Mouse (Mus musculus): ENCODE results near the gene Cd302. TPM values are rescaled to one million over a fixed set of nuclear protein-coding genes. Genes with fewer than 3 reads are reported as not detected.

Cd302 gene
- total RNA-seq, 2 experiments from 2014 or later: 9.7 to 14.7 TPM

Other genes with a start within 250 kb of the Cd302 start
- gene Baz2b, start 74.6 kb downstream of the Cd302 start, total RNA-seq (2021): 10 to 100 TPM; 23.4 to 27.8 TPM
- 10 to 100 TPM; 19.7 to 20.6 TPM for gene March7, start 74.6 kb downstream of the Cd302 start, total RNA-seq (2021)
- under 1 TPM in 1 of 2 experiments, not detected in 1; 0.08 TPM for gene Ly75, start 98.8 kb upstream of the Cd302 start, total RNA-seq (2021)

Data from gastrocnemius, postnatal 25 days (tissue).